Mouse (Mus musculus) kidney, postnatal 0 days (tissue): ENCODE data around the gene Cxcl10. TPM values are rescaled to one million over a fixed set of nuclear protein-coding genes. Genes with fewer than 3 reads are reported as not detected.

Experiments used
- ATAC-seq: fragments of 200-750 bp; cut with Nextera tagmentation; replicated peaks from 2 replicates; pipeline ENCODE4 v1.8.0; 2017; ENCODE audit warnings: low read depth, moderate number of reproducible peaks, moderate TSS enrichment, moderate library complexity; ENCODE audit not compliant: low FRiP score
- DNase-seq: peaks from one replicate; pipeline ENCODE4 v3.0.0-alpha.2; 2016; ENCODE audit warnings: low spot score
- H3K27ac ChIP-seq: fragments of 300-500 bp; sonication (generic); 2 replicates; pipeline ENCODE4 v1.5.1; 2014; ENCODE audit warnings: mild to moderate bottlenecking
- H3K27me3 ChIP-seq: fragments of 300-500 bp; sonication (generic); 2 replicates; pipeline ENCODE4 v1.6.1; 2014; ENCODE audit warnings: low read length, mixed read lengths; ENCODE audit not compliant: insufficient read depth
- H3K36me3 ChIP-seq: fragments of 300-500 bp; sonication (generic); 2 replicates; pipeline ENCODE4 v1.6.1; 2014; ENCODE audit warnings: low read length, mixed read lengths; ENCODE audit not compliant: insufficient read depth
- H3K4me1 ChIP-seq: fragments of 300-500 bp; sonication (generic); replicated peaks from 2 replicates; pipeline ENCODE4 v1.6.1; 2014; ENCODE audit warnings: antibody characterized with exemption, low read length, mixed read lengths; ENCODE audit not compliant: insufficient read depth
- H3K4me2 ChIP-seq: fragments of 300-500 bp; sonication (generic); 2 replicates; pipeline ENCODE4 v1.6.1; 2014; ENCODE audit warnings: mild to moderate bottlenecking, low read length, moderate library complexity, mixed read lengths
- H3K4me3 ChIP-seq: fragments of 300-500 bp; sonication (generic); replicated peaks from 2 replicates; pipeline ENCODE4 v1.5.1; 2014; ENCODE audit warnings: low read depth, low read length
- H3K9ac ChIP-seq: fragments of 300-500 bp; sonication (generic); 2 replicates; pipeline ENCODE4 v1.6.1; 2014; ENCODE audit warnings: low read depth, low read length
- H3K9me3 ChIP-seq: fragments of 300-500 bp; sonication (generic); replicated peaks from 2 replicates; pipeline ENCODE4 v1.6.1; 2016; ENCODE audit warnings: low read length, inconsistent platforms, mixed read lengths
- CTCF ChIP-seq: IDR thresholded peaks from 2 replicates; pipeline ENCODE4 v1.5.1; 2016; ENCODE audit warnings: antibody characterized with exemption, low read depth, mild to moderate bottlenecking, moderate library complexity
- WGBS: fragments of 180-500 bp; shearing (Covaris S2); extraction: QIAGEN DNeasy Blood & Tissue Kit; methylation state at CpG from one replicate; pipeline ENCODE4 v1.1.7; 2014; 5-methylcytosine and 5-hydroxymethylcytosine counted together
- polyA plus RNA-seq: library from polyadenylated mRNA; unstranded; fragments of >200 nt; fragmentation: Nextera tagmentation; extraction: Ambion mirVana; gene quantifications from 2 replicates; pipeline ENCODE4 v1.2.1, GENCODE M21; 2015

Gene Cxcl10
- polyA plus RNA-seq, 1 experiment from 2014 or later, result 3.8 TPM

GRCm38 (mm10) chr5:92331122-92331521 is 17.6 kb downstream of the Cxcl10 start:
- TF ChIP-seq CTCF, result no peak
- no peak overlapping the region for H3K4me3 ChIP-seq
- H3K4me2 ChIP-seq, result no peak overlapping the region
- no peaks in the 10 kb centered on the region for H3K4me1 ChIP-seq
- H3K9ac ChIP-seq, result no peak overlapping the region
- no peaks in the 10 kb centered on the region for H3K27me3 ChIP-seq
- no peaks in the 10 kb centered on the region for H3K9me3 ChIP-seq
- no peaks in the 10 kb centered on the region for H3K36me3 ChIP-seq
- ATAC-seq, result no peak
- no peak overlapping the region for H3K27ac ChIP-seq
- WGBS, result 91% methylated on average over 12 of the region's 12 CpGs
- no peak for DNase-seq

DNA sequence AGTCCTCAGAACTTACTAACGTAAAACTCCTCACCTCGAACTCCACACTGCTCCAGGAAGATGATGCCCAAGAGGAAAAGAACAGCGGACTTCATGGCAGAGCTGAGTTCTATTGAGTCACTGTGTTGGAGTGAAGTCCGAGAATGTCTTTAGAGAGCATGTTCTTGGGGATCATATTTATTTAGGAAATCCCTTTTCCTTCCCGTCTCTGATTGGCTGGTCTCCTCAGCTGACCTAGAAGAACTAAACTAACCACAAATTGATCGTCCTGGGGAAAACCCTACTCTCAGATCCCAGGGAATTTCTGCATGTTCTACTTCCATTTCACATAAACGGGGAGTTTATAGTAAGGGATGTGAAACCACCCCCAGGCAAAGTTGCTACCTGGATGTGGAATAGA is 20.8 kb downstream of the Cxcl10 start, which contains the start of gene Cxcl9:
TSS of gene Cxcl9 (minus strand) at position 151 of the 400 bp plus-strand sequence.
- ATAC-seq, result no peak
- no peak for TF ChIP-seq CTCF
- no peak within 1 kb of the TSS for H3K4me2 ChIP-seq

GRCm38 (mm10) chr5:92327367-92327766 is 21.3 kb downstream of the Cxcl10 start:
- H3K4me3 ChIP-seq, result no peak overlapping the region
- no peak for DNase-seq
- 63% methylated on average over 6 of the region's 6 CpGs for WGBS
- ATAC-seq, result no peak
- no peak for TF ChIP-seq CTCF
- H3K27me3 ChIP-seq, result no peaks in the 10 kb centered on the region
- no peak overlapping the region for H3K9ac ChIP-seq
- no peaks in the 10 kb centered on the region for H3K4me1 ChIP-seq
- no peaks in the 10 kb centered on the region for H3K36me3 ChIP-seq
- no peak overlapping the region for H3K4me2 ChIP-seq
- no peak overlapping the region for H3K27ac ChIP-seq
- no peaks in the 10 kb centered on the region for H3K9me3 ChIP-seq

More for the DNA sequence above, 20.8 kb downstream of the Cxcl10 start, which contains the start of gene Cxcl9:
- H3K4me3 ChIP-seq, result no peak within 1 kb of the TSS
- H3K36me3 ChIP-seq, result no peaks in the 10 kb centered on the region
- no peaks in the 10 kb centered on the region for H3K4me1 ChIP-seq
- H3K9me3 ChIP-seq, result no peaks in the 10 kb centered on the region
- no peak within 1 kb of the TSS for H3K9ac ChIP-seq
- no peak for DNase-seq
- H3K27me3 ChIP-seq, result no peaks in the 10 kb centered on the region
- 80% methylated on average over 7 of the region's 7 CpGs for WGBS
- H3K27ac ChIP-seq, result no peak within 1 kb of the TSS

DNA sequence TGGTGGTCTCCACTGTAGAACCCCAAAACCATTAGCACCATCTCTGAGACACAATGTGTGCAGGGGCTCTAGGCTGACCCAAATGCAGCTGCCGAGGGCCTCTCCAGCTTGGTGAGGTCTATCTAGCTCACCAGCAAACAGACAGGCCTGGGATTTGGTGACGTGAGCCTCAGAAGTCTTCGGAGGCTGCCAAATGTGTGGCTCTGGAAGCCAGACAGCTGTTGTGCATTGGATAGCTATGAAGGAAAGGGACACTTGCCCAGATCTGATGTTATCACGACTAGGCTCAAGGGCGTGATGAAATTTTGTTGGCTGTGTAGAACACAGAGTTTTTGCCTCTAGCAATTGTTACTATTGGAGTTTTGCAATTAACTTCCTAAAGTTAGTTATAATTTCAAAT is 25.4 kb downstream of the Cxcl10 start:
- no peaks in the 10 kb centered on the region for H3K9me3 ChIP-seq
- WGBS, result 47% methylated on average over 5 of the region's 5 CpGs
- 0 out of 2 replicates have a peak, but pooled peaks have one; percentile 33 for ATAC-seq
- H3K4me3 ChIP-seq, result no peak overlapping the region
- H3K4me2 ChIP-seq, result no peak overlapping the region
- H3K4me1 ChIP-seq, result no peaks in the 10 kb centered on the region
- no peak for TF ChIP-seq CTCF
- H3K36me3 ChIP-seq, result no peaks in the 10 kb centered on the region
- peak; percentile 79 for DNase-seq
- H3K27ac ChIP-seq, result no peak overlapping the region
- H3K9ac ChIP-seq, result no peak overlapping the region
- no peaks in the 10 kb centered on the region for H3K27me3 ChIP-seq

GRCm38 (mm10) chr5:92322612-92323011 is 26.1 kb downstream of the Cxcl10 start:
- 73% methylated on average over 4 of the region's 4 CpGs for WGBS
- H3K27me3 ChIP-seq, result no peaks in the 10 kb centered on the region
- H3K4me3 ChIP-seq, result no peak overlapping the region
- ATAC-seq (no peak), DNase-seq (no peak)
- no peak overlapping the region for H3K27ac ChIP-seq
- no peak overlapping the region for H3K4me2 ChIP-seq
- no peaks in the 10 kb centered on the region for H3K9me3 ChIP-seq
- H3K9ac ChIP-seq, result no peak overlapping the region
- TF ChIP-seq CTCF, result no peak
- no peaks in the 10 kb centered on the region for H3K36me3 ChIP-seq
- H3K4me1 ChIP-seq, result no peaks in the 10 kb centered on the region

DNA sequence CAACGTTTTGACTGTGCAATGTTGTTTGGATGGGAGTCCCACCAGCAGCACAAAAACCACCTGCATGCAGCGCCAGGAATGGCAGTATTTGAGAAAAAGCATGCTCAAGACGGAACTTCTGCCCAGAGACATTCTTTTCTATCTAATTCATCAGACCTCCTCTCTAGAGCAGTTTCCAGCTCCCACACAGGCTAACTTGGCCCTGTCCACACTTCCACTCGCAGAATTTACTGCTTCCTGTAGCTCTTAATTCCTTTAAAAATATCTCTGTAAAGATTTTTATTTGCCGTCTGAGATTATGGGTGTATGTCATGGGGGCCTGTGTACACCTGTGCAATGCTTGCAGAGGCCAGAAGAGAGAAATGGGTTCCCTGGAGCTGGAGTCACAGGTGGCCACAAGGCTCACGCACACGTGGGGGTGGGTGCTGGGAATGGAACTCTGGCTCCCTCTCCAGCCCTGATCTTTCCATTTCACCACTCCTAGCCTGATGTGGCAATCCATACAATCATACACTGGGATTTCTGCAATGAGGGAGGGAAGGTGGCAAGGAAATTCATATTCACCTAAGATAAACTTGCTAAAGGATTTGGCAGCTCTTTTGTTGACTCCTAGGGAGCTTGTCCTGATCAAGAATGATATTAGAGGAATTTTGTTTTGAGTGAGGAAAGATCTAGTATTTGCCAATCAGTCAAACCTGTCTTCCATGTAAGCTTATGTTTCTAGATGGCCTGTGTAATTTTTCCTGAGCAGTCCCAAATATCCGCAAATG is 26.9 kb downstream of the Cxcl10 start:
- H3K27ac ChIP-seq, result peak overlapping the region; percentile 31; the same call in 1 of the 2 replicates
- WGBS, result 32% methylated on average over 8 of the region's 8 CpGs
- H3K36me3 ChIP-seq, result no peaks in the 10 kb centered on the region
- no peak for TF ChIP-seq CTCF
- H3K4me3 ChIP-seq, result no peak overlapping the region
- H3K9me3 ChIP-seq, result no peaks in the 10 kb centered on the region
- H3K4me2 ChIP-seq, result no peak overlapping the region
- H3K27me3 ChIP-seq, result no peaks in the 10 kb centered on the region
- no peaks in the 10 kb centered on the region for H3K4me1 ChIP-seq
- ATAC-seq, result no peak
- DNase-seq, result peak; percentile 83
- H3K9ac ChIP-seq, result no peak overlapping the region

DNA sequence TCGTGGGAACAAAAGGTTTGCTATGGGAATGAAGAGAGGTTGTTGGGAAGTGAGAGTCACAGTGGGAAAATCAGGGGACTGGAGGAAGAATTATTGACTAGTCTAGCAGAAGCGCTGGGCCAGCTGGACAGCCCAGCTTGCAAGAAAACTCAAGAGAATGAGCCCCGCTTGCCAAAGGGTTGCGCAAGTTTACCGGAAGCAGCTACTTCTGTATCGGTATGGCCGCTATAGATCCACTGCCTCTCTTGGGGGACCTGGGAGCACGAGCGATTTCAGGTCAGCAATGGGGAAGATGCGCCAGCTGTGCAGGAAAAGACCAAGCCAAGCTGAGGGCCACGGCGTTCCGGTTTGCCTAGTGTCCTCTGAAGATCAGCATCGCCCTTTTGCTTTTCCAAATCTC is 30.1 kb downstream of the Cxcl10 start:
- H3K27me3 ChIP-seq, result no peaks in the 10 kb centered on the region
- H3K4me2 ChIP-seq, result no peak overlapping the region
- no peaks in the 10 kb centered on the region for H3K36me3 ChIP-seq
- no peak for TF ChIP-seq CTCF
- H3K9me3 ChIP-seq, result no peaks in the 10 kb centered on the region
- H3K4me1 ChIP-seq, result no peaks in the 10 kb centered on the region
- H3K27ac ChIP-seq, result no peak overlapping the region
- ATAC-seq, result no peak
- H3K4me3 ChIP-seq, result no peak overlapping the region
- no peak overlapping the region for H3K9ac ChIP-seq
- WGBS, result 85% methylated on average over 14 of the region's 14 CpGs
- no peak for DNase-seq
